Mouse (Mus musculus): Measurements from ENCODE around the gene Actr10. TPM values are rescaled to one million over a fixed set of nuclear protein-coding genes. Genes with fewer than 3 reads are reported as not detected.

Gene Actr10
- total RNA-seq, 2 experiments from 2014 or later = 134 to 142 TPM

- DNase-seq = no peak
- intact Hi-C loops (cut with DNase I) = no loop called here
These were observed 9.1 kb downstream of the Actr10 start for GRCm38 (mm10) chr12:70946585-70947256.

- DNase-seq = no peak
- intact Hi-C loops (cut with DNase I) = no loop called here
These were observed 21.0 kb downstream of the Actr10 start for GRCm38 (mm10) chr12:70958640-70959039.

- intact Hi-C loops (cut with DNase I) = no loop called here
- no peak for DNase-seq
These were observed 29.9 kb downstream of the Actr10 start for GRCm38 (mm10) chr12:70967581-70967980.

GRCm38 (mm10) chr12:70968141-70968790, 30.6 kb downstream of the Actr10 start:
- peak; percentile 81 to 89 for DNase-seq
- intact Hi-C loops (cut with DNase I) = loop anchor here (2.0 kb wide), 2 partner anchors 29 to 81 kb away; no protein-coding TSS in a partner anchor

- intact Hi-C loops (cut with DNase I) = loop anchor here (2.0 kb wide), 2 partner anchors 30 to 80 kb away; no protein-coding TSS in a partner anchor
- DNase-seq = peak; percentile 90
These were observed 31.2 kb downstream of the Actr10 start for GRCm38 (mm10) chr12:70968791-70969307.

- intact Hi-C loops (cut with DNase I) = loop anchor here (2.0 to 5.0 kb wide), 3 partner anchors 31 to 168 kb away; partner anchors contain the start of genes 2700049A03Rik and Timm9
- peak; percentile 47 to 53 for DNase-seq
These were observed 32.0 kb downstream of the Actr10 start for GRCm38 (mm10) chr12:70969485-70970184.

GRCm38 (mm10) chr12:70973831-70974230, 36.2 kb downstream of the Actr10 start:
- no peak for DNase-seq
- intact Hi-C loops (cut with DNase I) = loop anchor here (2.0 to 5.0 kb wide), 2 partner anchors 43 to 163 kb away; partner anchors contain the start of genes 2700049A03Rik and Timm9

GRCm38 (mm10) chr12:70974441-70975266, 37.0 kb downstream of the Actr10 start, which contains the start of gene Psma3:
Psma3 (plus strand) TSS chr12:70974621.
- DNase-seq = peak; percentile 86 to 92
- intact Hi-C loops (cut with DNase I) = loop anchor here (2.0 to 5.0 kb wide), 2 partner anchors 42 to 163 kb away; partner anchors contain the start of genes 2700049A03Rik and Timm9

- intact Hi-C loops (cut with DNase I) = loop anchor here (2.0 kb wide), 1 partner anchor 41 kb away; no protein-coding TSS in a partner anchor
- DNase-seq = no peak
These were observed 37.7 kb downstream of the Actr10 start for GRCm38 (mm10) chr12:70975406-70975805.

GRCm38 (mm10) chr12:70975891-70976290, 38.2 kb downstream of the Actr10 start:
- intact Hi-C loops (cut with DNase I) = loop anchor here (2.0 kb wide), 1 partner anchor 41 kb away; no protein-coding TSS in a partner anchor
- DNase-seq = no peak

- intact Hi-C loops (cut with DNase I) = no loop called here
- DNase-seq = no peak
These were observed 40.7 kb downstream of the Actr10 start for GRCm38 (mm10) chr12:70978345-70978744.

GRCm38 (mm10) chr12:70984855-70985550, 47.3 kb downstream of the Actr10 start:
- intact Hi-C loops (cut with DNase I) = no loop called here
- no peak for DNase-seq

- DNase-seq = no peak
- intact Hi-C loops (cut with DNase I) = no loop called here
These were observed 59.6 kb downstream of the Actr10 start for GRCm38 (mm10) chr12:70997225-70997624.

- peak; percentile 44 to 52 for DNase-seq
- intact Hi-C loops (cut with DNase I) = no loop called here
These were observed 61.8 kb downstream of the Actr10 start for GRCm38 (mm10) chr12:70999423-70999903.

- no peak for DNase-seq
- intact Hi-C loops (cut with DNase I) = no loop called here
These were observed 62.7 kb downstream of the Actr10 start for GRCm38 (mm10) chr12:71000344-71000743.

GRCm38 (mm10) chr12:71001456-71001855, 63.8 kb downstream of the Actr10 start:
- no peak for DNase-seq
- intact Hi-C loops (cut with DNase I) = no loop called here

GRCm38 (mm10) chr12:71003760-71004426, 66.2 kb downstream of the Actr10 start:
- intact Hi-C loops (cut with DNase I) = no loop called here
- no peak for DNase-seq

- no peak for DNase-seq
- intact Hi-C loops (cut with DNase I) = no loop called here
These were observed 68.5 kb downstream of the Actr10 start for GRCm38 (mm10) chr12:71006141-71006540.
